Mouse (Mus musculus) ovary, adult 18-20 months (tissue): Measurements from ENCODE around the gene Camk2n1.

Experiments
- DNase-seq: peaks from one replicate; pipeline ENCODE4 v3.0.0; 2022; ENCODE audit warnings: low spot score, mixed read lengths

Camk2n1 gene

DNA sequence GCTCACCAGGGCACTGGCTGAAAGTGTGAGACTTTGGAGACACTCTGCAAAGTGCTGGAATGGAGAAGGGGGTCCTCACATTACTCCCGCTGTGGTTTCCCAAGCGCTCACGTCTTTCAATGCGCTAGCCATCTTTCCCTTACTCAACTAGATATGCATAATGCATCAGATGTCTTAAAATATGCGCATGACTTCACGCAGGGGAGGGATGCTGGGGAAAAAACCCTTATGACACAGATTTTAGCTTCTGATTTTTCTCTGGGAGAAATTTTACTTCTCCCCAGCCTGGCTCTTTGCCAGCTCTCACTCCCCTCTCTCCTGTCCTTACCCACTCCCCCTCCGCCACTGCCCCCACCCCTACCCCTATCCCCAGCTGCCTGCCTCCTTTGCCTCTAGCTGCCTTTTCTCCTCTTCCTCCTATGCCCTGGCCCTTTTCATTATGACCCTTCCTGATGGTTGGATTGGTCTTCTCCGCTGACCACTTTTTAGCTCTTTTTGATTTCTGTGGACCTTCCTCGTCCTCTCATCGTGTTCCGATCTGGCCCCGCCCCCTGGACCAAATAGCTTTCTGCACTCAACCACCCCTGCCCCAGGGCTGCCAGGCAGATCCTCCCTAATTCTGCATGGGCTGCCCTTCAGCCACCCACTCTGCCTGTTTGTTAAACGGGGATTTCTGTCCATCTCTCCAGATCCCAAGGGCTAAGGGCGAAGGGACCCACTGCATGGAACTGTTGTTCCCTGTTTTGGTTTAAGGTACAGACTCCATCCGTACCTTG, 6.1 kb upstream of the Camk2n1 start:
- DNase-seq = no peak

DNA sequence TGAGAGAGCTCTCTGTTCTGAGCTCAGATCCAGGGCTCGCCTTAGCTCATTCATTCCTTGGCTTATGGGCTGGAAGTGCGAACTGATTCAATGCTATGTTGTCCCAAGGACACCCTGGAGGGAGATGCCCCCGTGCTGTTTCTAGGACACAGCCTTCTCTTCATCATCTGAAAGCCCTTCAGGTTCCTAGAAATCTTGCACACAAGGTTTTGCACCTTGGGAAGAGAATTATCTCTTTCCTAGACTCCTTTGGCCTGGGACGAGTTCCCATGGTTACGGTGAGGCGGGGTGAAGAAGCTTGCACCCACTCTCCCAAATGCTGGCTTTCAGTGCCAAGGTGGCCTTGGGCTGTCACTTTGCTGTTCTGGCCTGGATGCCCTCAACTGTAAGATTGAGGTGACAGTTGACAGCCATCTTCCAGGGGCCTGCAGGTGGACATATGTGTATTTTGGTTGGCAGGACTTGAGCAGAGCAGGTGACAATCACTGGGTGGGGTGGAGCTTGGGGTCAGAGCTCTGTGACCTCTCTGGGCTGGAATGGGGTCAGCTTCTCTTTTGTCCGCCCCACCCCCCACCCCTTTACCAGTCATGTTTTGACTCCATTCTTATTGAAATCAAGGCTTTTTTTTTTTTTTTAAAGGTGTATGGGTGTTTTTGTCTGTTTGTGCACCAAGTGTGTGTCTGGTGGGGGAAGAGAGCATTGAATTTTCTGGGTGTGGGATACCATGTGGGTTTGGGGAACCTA, 5.1 kb upstream of the Camk2n1 start:
- no peak for DNase-seq

DNA sequence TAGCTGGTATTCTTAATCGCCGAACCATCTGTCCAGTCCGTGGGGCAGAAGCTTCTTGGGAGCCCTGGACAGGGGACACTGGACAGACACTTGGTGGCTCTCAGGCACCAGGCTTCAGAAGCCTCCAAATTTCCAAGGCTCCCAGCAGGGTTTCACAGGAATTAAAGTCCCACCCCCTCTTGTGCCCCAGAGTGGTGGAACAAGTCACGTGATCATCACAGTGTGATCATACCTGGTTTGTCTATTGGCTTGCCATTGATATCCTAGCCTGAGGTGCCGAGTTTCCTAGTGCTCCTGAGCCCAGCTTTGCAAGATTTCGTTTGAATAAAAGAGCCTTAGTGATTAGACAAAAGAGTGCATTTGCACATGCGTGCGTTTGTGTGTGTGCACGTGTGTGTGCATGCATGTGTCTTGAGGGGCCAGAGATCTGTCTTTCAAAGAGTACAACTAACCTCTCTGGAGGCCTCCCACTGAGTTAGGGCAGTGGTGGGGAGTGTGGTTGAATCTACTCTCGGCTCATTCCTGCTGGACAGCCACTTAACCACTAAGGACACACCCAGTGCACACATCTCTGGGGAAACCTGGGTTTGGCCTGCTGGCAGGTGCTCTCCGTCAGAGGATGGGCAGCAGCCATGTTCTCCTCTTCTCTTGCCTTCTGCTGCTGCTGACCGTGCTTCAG, 4.3 kb upstream of the Camk2n1 start:
- DNase-seq = no peak

DNA sequence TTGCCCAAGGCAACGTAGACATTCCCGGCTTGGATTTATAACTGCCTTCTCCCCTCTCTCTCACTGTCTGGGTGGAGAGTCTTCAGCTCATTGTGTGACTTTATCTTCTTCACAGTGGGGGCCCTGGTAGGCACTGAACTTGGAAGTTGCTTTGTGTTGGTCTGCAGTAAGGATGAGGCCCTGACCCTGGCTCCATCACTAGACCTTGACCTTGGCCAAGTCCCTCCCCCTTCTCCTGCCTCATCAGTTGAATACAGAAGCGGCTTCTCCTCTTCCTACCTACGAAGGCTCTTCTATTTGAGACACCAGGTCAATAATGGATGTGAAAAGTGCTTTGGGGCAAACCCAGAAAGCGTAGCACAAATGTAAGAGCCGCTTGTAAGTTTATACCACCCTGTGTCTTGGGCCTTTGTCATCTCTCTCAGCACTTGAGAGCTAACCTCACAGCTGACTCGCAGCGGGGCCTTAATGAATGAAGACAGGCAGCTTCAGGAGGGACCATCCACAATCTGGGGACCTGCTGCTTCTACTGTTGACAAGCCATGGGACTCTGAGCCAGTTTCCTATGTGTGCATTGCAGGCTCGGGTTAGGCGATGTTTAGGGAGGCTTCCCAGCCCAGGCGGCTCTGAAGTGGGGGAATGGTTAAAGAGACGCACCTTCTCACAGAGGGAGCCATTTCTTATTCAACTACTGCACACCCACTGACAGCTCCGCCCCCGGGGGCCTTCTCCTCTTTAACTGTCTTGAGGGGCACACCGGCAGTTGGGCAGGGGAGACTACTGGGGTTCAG, 1.6 kb upstream of the Camk2n1 start:
- DNase-seq = no peak

DNA sequence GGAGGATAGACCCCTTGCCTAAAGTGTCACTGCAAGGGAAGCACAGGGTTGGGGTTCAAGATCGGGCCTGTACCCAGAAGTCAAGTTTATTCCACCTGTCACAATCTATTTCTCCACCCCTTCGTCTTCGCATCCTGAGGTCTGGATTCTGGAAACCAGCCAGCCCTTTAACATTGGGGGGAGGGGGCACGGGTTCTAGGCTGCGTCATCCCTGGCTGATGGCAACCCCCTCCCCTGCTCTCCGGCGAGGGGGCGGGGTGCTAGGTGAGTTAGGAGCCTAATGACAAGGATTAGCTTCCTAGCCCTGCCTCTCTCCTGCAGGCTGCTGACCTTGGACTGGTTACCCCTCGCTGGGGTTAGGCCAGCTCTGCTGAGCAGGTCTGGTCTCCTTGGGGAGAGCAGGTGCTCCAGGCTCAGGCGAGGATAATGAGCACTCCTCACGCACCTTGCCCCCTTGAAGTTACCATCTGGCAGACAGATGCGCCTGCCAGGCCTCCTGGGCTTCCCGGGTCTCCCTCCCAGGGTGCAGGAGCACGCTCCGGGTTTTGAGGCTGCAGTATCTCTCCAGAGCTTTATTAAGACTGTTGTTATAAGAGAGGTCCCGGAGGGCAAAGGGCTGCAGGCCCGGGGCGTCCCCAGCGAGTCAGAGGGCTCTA, 889 bp upstream of the Camk2n1 start:
- DNase-seq = no peak

DNA sequence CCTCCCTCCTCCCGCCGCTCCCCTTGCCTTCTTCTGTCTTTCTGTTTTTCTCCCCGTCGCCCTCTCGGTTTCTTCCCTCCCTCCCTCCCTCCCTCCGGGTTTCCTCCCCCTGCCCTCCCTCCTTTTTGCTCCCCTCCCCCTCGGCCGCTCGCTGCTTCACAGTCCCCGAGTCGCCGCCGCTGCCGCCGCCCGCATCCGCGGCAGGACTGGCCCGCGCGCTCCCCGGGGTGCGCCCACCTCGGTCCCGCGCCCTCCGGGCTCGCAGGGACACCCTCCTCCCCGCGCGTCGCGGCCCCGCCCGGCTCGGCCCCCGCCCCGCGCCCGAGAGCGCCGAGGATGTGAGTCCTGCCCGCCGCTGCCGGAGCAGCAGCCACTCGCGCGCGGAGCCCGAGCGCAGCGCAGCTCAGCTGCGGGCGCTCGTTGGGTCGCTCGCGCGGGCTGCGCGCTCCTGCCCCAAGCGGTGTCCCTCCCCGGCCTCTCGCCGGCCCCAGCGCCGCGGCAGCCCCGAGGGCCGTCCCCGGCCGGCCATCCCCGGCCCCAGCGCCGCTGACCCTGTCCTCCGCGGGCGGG, 542 bp downstream of the Camk2n1 start:
- peak; percentile 33 for DNase-seq

DNA sequence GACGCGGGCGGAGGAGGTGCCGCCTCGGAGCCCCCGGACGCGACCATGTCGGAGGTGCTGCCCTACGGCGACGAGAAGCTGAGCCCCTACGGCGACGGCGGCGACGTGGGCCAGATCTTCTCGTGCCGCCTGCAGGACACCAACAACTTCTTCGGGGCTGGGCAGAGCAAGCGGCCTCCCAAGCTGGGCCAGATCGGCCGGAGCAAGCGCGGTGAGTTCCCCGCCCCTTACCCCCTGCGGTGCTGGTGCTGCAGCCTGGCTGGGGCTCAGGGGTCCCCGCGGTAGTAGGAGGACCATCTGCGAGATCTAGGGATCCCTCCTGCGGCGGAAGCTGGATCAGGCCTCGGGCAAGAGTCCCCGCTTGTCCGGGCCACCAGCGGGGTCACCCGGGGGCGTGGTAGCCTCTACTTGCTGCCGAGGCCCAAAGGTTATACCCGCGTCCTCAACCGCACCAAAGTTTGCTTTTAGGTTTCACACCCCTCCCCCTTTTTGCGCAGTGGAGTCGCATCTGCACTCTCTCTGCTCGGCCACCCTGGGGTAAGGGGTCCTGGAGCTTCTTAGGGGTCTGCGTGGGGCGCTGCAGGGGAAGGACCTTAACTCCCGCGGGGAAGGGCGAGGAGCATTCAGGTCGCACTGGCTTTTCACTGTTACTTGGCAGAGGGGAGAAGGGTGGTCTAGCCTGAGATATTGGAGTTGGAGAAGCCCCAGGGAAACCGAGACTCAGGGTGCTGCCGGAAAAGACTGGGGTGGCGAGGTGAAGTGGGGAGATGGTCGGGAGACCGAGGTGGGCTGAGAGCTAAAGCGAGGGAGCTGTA, 1.2 kb downstream of the Camk2n1 start:
- DNase-seq = peak; percentile 21

DNA sequence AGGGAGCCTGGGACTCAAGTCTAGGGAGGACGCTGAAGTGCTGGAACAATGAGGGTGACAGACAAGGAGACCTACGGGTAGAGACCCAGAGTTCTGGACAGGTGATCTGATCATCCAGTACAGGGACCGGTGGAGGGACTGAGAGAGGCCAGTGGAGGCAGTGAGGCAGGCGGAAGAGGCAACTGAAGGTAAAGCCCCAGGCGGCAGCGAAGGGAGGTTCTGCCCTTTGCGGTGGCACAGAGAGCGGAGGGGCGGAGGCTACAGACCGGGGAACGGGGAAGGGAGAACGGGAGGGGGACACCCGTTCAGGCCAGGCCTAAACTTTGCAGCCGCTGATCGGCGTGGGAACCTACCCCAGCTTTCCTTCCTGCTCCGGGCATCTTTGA, 1.8 kb downstream of the Camk2n1 start:
- DNase-seq = no peak

DNA sequence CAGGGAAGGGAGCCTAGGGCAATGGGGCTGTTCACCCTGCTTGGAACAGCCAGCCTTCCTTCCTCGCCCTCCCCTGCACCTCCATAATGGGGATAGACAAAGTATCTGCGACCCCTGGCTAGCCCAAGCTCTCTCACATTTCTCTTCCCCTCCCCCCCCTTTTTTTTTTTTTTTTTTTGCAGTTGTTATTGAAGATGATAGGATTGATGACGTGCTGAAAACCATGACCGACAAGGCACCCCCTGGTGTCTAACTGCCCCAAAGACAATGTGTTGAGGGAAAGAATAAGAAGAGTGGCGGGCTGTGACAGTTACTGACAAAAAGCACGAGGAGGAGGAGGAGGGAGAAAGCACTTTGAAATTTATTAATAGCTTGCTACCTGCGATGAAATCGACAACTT, 2.4 kb downstream of the Camk2n1 start:
- no peak for DNase-seq

DNA sequence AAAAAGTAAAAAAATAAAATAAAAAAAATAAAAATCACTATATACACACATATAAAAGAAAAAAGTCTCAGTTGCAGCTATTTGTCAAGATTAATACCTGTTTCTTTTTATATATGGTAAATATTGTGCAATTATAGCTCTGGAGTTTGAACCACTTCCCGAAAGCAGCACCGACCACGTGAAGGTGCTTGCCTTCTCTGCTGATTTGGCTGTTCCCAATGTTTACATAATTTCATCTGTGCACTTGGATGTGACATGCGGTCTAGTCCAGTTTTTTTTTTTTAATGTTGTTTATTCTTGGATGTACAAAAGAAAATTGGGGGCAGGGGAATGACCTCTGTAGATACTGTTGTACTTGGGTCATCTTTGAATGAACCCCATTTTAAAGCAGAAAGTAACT, 3.0 kb downstream of the Camk2n1 start:
- no peak for DNase-seq

DNA sequence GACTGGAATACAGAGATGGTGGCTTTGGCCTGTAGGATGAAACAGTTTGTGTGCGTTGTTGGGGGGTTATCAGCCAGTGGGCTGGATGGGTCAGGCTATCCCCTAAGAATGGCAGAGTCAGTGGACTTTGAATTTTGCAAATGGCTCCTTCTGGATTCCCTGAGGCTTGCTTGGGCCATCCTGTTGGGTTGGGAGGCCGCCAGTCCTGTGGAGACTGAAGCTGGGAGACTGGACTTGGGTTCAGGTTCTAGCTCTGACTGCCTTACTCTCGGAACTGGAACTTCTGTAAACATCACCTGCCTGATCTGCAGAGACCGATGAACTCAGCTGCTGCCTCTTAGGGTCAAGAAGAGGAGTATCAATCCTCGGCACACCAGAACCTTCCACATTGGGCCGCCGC, 4.1 kb downstream of the Camk2n1 start:
- DNase-seq = no peak

DNA sequence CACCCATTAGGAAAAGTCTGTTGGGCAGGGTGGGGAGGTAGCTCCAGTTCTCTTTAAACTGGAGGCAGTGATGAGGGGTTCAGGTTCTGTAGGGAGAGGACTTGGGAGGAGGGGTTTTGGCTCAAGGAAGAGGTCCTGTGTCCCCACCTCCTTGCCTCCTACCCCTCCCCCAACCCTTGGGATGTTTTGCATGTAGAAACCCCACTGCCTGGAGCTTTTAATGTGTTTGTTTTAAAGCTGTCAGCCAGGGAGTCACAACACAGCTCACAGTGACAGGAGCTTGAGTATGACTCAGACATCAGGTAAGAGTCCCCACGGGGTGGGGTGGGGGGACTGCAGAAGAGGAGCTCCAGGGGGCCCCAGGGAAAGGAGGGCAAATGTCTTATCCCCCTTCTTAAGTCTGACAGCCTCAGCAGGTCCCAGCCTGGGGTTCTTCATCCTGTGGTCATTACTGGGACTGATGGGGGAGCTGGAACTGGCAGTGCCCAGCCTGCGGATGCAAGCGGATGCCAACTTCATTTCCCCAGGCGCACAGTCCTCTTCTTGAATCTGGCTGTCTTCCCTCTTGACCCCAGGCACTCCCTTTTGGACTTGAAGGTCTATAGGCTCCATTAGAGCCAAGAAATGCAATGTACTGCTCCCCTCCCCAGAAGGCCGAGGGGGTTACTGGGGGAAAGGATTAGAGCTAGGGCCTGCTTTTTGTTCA, 4.8 kb downstream of the Camk2n1 start:
- no peak for DNase-seq

DNA sequence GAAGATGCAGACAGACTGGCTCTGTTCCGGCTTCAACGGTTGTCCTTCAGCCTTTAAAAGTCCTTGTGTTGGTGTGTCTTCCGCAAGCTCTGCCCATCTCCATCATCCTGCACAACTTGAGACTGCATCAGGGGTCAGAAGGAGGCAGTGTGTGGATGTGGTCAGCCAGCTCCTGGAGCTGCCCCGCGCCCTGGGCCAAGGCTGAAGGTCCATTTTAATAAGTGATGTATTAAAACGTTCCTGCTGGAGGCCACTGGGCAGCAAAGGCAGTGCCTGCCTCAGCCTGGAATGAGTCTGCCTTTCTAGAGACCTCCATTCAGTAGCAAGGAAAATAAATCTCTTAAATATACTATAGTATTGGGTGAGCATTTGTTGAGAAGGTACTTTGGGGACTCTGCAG, 5.7 kb downstream of the Camk2n1 start:
- DNase-seq = no peak

DNA sequence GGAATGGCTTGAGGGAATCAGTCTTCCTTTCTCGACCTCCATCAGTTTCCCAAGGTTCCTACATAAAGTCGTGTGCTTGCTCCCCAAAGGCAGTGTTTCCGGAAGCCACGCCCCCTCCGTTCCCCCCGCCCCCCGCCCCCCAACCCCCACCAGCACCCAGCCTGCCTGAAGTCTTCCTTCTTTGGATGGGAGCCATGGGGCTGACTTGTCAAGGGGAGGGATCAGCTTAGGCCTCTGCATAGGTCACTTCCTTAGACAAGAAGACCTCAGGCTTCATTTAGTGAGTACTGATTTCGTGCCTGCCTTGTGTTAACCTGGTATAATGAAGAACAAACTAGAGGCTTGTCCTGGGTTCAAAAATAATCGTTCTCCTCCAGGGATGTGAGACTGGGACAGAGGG, 6.8 kb downstream of the Camk2n1 start:
- DNase-seq = no peak

DNA sequence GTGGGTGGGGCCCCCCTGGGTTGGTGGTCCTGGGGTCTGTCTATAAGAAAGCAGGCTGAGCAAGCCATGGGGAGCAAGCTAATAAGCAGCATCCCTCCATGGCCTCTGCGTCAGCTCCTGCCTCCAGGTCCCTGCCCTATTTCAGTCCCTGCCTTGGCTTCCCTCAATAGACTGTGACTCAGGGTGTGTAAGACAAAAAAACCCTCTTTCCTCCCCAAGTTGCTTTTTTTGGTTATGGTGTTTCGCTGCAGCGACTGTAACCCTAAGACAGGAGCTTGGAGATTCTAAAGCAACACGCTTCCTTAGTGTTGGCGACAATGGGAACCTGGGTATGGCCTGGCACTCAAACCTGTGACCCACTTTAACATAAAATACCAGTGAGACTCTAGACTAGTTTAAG, 7.4 kb downstream of the Camk2n1 start:
- no peak for DNase-seq

DNA sequence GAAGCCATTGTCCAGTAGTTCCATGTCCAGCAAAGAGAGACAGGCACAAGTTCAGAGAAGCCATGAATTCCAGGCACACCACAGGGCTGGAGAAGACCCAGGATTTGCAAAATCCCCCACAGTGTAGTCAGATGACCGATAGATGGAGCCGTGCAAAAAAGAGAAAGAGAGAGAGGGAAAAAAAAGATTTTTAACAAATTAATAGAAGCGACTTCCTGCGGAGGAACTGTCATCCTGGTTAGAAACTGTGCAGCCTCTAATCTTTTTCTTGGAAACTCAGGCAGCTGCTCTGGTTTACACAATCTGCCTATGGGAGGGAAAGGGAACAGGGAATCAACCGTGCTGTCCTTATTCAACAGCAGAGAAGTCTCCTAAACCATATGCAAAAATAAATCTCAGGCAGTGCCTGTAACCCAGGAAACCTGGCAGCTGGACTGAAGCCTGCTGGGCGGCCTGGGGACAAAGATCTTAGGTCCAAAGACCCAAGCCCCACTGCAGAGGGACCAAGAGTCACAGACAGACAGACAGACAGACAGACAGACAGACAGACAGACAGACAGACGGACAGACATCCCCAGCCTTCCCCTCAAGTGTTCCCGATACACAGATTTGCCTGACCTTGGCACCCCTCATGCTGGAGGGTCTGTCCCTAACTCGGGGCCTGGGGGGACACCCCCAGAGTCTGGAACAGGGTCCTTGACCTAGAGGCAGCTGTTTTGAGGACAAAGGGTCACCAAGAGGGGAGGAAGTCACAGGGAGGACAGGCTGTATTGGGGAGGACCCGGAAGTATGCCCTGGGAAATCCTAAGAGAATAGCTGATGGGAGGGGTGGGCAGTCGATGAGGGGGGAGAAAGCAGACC, 9.1 kb downstream of the Camk2n1 start:
- no peak for DNase-seq

DNA sequence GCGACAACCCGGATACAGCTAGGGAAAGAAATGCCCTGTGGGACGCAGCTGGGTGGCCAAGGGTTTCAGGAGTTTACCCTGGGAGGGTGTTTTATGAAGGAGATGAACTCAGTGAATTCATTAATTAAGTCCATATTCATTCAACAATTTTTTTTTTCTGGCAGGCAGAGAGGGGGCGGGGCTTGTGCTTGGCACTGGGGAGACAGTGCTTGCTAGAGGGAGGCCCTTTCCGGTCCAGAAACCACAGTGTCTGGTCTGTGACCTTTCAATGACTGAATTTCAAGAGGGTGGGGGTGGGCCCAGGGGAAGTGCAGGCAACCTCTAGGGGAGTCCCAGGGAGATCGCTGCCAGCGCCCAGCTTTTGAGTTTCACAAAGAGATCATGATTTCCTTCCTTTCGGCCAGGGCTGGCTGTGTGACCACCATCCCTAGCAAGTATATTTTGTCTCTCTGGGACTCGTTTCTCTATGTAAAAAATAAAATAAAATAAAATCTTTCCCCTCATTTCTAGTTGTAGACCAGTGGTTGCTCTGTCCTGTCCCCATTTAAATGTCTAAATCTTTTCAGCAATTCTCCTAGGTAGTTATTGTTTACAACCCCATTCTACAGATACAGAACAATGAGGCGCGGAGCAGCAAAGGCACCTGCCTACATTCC, 9.8 kb downstream of the Camk2n1 start:
- DNase-seq = peak; percentile 77

DNA sequence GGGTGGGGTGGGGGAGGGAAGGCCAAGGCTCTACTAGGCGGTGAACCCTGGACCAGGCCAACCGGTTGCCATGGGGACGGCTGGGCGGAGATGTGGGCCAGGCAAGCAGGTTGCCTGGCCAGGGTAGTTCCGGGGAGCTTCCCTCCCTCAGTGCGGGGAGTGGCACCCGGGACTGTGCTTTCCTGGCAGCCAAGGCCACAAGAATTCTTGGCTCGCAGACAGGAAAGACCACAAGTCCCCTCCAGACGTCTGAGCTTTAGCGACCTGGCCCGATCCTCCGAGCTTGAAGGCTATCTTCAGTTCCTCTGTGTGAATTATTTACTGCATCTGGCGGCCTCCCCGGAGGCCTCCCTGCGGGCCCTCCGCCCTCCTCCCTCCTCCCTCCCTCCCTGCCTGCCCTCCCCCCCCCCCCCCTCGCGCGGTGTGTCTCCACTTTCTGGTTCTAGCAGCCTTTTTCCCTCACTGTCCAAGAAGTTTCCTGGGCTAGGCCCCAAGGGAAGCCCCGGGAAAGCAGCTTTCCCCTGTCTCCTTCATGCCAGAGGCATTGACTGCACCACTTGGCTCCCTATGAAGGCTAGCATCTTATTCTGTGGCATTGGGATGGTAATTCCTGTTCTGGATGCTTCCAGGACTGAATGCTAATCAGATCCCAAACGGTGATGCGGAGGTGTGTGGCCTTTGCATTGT, 10.7 kb downstream of the Camk2n1 start:
- peak; percentile 85 for DNase-seq
